Mouse (Mus musculus): Measurements from ENCODE around the gene Gldn. TPM values are rescaled to one million over a fixed set of nuclear protein-coding genes. Genes with fewer than 3 reads are reported as not detected.

The Gldn gene
- 0.59 TPM for polyA plus RNA-seq (2015; fragmentation: Illumina TruSeq; extraction: RNeasy Lipid Tissue Mini Kit (QIAGEN cat#74804); ENCODE audit: low read depth, low replicate concordance)

DNA sequence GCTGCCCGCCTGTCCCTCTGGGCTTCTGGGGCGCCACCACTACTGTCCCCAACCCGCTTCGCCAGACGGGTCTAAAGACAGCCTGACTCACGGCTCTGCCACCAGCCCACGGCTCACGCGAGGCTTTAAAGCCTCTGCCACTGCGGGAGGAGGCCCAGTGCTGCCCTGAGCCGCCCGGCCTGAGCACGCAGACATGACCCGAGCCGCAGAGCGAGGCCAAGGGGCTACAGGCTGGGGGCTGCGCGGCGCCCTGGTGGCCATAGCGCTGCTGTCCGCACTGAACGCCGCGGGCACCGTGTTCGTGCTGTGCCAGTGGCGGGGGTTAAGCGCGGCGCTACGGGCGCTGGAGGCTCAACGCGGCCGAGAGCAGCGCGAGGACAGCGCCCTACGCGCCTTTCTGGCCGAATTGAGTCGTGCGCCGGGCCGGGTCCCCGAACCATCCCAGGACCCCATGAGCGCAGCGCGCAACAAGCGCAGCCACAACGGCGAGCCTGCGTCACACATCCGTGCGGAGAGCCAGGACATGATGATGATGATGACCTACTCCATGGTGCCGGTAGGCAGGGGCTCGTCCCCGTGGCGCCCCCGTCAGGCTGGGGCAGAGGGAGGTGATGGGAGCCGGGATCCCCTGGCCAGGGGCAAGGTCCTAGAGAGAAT is at the start of gene Gldn:
TSS of gene Gldn (plus strand) at position 156 of the 657 bp plus-strand sequence.

GRCm38 (mm10) chr9:54268010-54268409 is 18.3 kb upstream of the Gldn start, which contains the start of gene Cyp19a1:
Gene Cyp19a1, minus strand, starts transcription at chr9:54268110.

Other genes starting within 250 kb of the Gldn start
- 7.1 TPM for gene Tnfaip8l3, start 218.1 kb upstream of the Gldn start, polyA plus RNA-seq (2015; fragmentation: Illumina TruSeq; extraction: RNeasy Lipid Tissue Mini Kit (QIAGEN cat#74804); ENCODE audit: low read depth, low replicate concordance)
- not detected for gene Cyp19a1, start 18.4 kb upstream of the Gldn start, polyA plus RNA-seq (2015; fragmentation: Illumina TruSeq; extraction: RNeasy Lipid Tissue Mini Kit (QIAGEN cat#74804); ENCODE audit: low read depth, low replicate concordance)
- gene Dmxl2, start 215.1 kb downstream of the Gldn start, polyA plus RNA-seq (2015; fragmentation: Illumina TruSeq; extraction: RNeasy Lipid Tissue Mini Kit (QIAGEN cat#74804); ENCODE audit: low read depth, low replicate concordance) = 106 TPM